Mouse (Mus musculus) cortical plate, adult 2 months (tissue): ENCODE measurements around the gene Kif1c.

Source experiments
- CTCF ChIP-seq: fragments of 200-500 bp; IDR thresholded peaks from 2 replicates; pipeline ENCODE4 v1.5.1; 2011; ENCODE audit warnings: mild to moderate bottlenecking, control low read depth, low read length; ENCODE audit not compliant: insufficient read depth; ENCODE audit errors: extremely low read depth
- POLR2A ChIP-seq: fragments of 200-500 bp; IDR thresholded peaks from 2 replicates; pipeline ENCODE4 v1.6.1; 2011; ENCODE audit warnings: mild to moderate bottlenecking, low read length, control low read depth; ENCODE audit not compliant: insufficient read depth; ENCODE audit errors: extremely low read depth

GRCm38 (mm10) chr11:70697376-70697775, 3.0 kb upstream of the Kif1c start:
- no peak for TF ChIP-seq POLR2A
- TF ChIP-seq CTCF = no peak
